Mouse (Mus musculus) C2C12 (cell line): ENCODE measurements at regions not wholly inside any gene's neighbourhood (a gene's known extent, or its start where the extent isn't known, plus 50 kb on each side); places are given as distances from the start of the nearest gene placed in this dataset.

ENCODE experiments used
- H3K27me3 ChIP-seq: one replicate; pipeline ENCODE4 v1.6.1; 2011; ENCODE audit not compliant: control insufficient read depth, insufficient read depth, insufficient read length
- H3K36me3 ChIP-seq: one replicate; pipeline ENCODE4 v1.6.1; 2011; ENCODE audit not compliant: control insufficient read depth, insufficient read depth
- H3K4me3 ChIP-seq: one replicate; pipeline ENCODE4 v1.5.1; 2011; ENCODE audit warnings: mild to moderate bottlenecking, control low read depth; ENCODE audit not compliant: poor library complexity, insufficient read depth, severe bottlenecking
- H3K79me2 ChIP-seq: one replicate; pipeline ENCODE4 v1.6.1; 2011; ENCODE audit not compliant: control insufficient read depth, insufficient read depth
- H3K79me3 ChIP-seq: one replicate; pipeline ENCODE4 v1.6.1; 2011; ENCODE audit warnings: low read depth, control low read depth
- H3ac ChIP-seq: one replicate; pipeline ENCODE3; 2011; ENCODE audit warnings: low read depth; ENCODE audit not compliant: control insufficient read depth, insufficient read length
- CEBPB ChIP-seq: IDR thresholded peaks from one replicate; pipeline ENCODE4 v1.6.1; 2011; ENCODE audit warnings: low read depth, mild to moderate bottlenecking, control low read depth, moderate library complexity
- CTCF ChIP-seq: IDR thresholded peaks from one replicate; pipeline ENCODE4 v1.5.1; 2011; ENCODE audit not compliant: control insufficient read depth, insufficient read depth, insufficient read length
- FOSL1 ChIP-seq: IDR thresholded peaks from one replicate; pipeline ENCODE4 v1.8.0; 2011; ENCODE audit warnings: mild to moderate bottlenecking, low read length; ENCODE audit not compliant: poor library complexity, insufficient read depth, severe bottlenecking
- MAX ChIP-seq: IDR thresholded peaks from one replicate; pipeline ENCODE4 v1.6.1; 2011; ENCODE audit warnings: mild to moderate bottlenecking, control low read depth
- MYOD1 ChIP-seq: IDR thresholded peaks from one replicate; pipeline ENCODE4 v1.6.1; 2011; ENCODE audit warnings: low read depth; ENCODE audit not compliant: control insufficient read depth, insufficient read length
- MYOG ChIP-seq: IDR thresholded peaks from one replicate; pipeline ENCODE4 v1.6.1; 2011; ENCODE audit not compliant: control insufficient read depth, insufficient read length; ENCODE audit errors: extremely low read depth
- USF1 ChIP-seq: IDR thresholded peaks from one replicate; pipeline ENCODE4 v1.6.1; 2011; ENCODE audit warnings: low read depth, mild to moderate bottlenecking, control low read depth, moderate library complexity

GRCm38 (mm10) chr12:94733179-94733578 is 958.8 kb upstream of the Flrt2 start:
- H3K79me2 ChIP-seq: no peaks in the 10 kb centered on the region
- H3K79me3 ChIP-seq: no peaks in the 10 kb centered on the region
- TF ChIP-seq USF1: no peak
- TF ChIP-seq MAX: no peak
- TF ChIP-seq MYOG: no peak
- H3K4me3 ChIP-seq: no peak overlapping the region
- no peaks in the 10 kb centered on the region for H3K27me3 ChIP-seq
- H3ac ChIP-seq: no peak overlapping the region
- no peaks in the 10 kb centered on the region for H3K36me3 ChIP-seq

- Histone ChIP-seq H3K36me3 (no peaks in the 10 kb centered on the region), H3K79me2 (no peaks in the 10 kb centered on the region), H3K27me3 (no peaks in the 10 kb centered on the region), H3K79me3 (no peaks in the 10 kb centered on the region), H3ac (no peak overlapping the region), H3K4me3 (no peak overlapping the region)
- TF ChIP-seq CEBPB (no peak), CTCF (no peak), FOSL1 (no peak), MYOG (no peak), USF1 (no peak), MYOD1 (no peak), MAX (no peak)
These were observed 954.8 kb upstream of the Flrt2 start for GRCm38 (mm10) chr12:94737263-94737662.

DNA sequence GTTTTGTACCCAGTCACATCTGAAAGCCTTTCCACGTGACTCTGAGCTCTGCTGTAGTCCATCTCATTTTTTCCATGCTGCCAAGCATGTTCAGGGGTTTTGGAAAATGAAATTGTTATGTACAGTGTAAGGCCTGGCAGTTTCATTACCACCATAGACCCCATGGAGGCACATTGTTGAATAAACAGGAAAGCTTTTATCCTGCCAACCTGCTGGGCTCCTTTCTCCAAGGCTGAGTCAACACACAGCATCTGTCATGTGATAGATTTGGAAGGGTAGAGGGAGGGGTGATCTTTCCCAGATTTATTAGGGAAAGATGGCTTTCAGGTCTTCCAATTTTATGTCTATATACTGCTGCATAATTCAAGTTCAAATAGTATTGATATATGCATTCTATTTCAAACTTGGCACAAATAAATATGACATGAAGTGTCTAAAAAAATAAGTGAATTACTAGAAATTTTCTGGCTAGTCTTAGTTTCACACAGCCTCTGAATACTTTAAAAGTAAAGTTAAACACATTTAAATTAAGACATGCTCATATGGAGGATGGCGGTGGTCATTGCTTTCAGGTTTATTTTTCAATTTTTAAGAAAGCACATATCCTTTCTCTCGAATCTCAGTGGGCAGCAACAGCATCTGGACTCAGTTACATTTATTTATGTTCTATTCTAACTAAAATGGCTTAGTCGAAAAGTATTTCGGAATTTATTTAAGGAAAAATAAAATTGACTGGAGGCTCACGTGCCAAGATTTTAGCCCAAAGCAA is 942.1 kb upstream of the Flrt2 start:
- Histone ChIP-seq H3K36me3 (no peaks in the 10 kb centered on the region), H3ac (no peak overlapping the region), H3K79me3 (no peaks in the 10 kb centered on the region), H3K79me2 (no peaks in the 10 kb centered on the region), H3K27me3 (no peaks in the 10 kb centered on the region), H3K4me3 (no peak overlapping the region)
- TF ChIP-seq FOSL1 (no peak), CEBPB (no peak), USF1 (no peak), MYOD1 (no peak), MYOG (no peak), CTCF (no peak), MAX (no peak)

GRCm38 (mm10) chr12:94755754-94756153 is 936.3 kb upstream of the Flrt2 start:
- TF ChIP-seq MYOD1 (no peak), USF1 (no peak), MYOG (no peak), FOSL1 (no peak), MAX (no peak), CEBPB (no peak), CTCF (no peak)
- H3K27me3 ChIP-seq: no peaks in the 10 kb centered on the region
- no peak overlapping the region for H3K4me3 ChIP-seq
- H3K36me3 ChIP-seq: no peaks in the 10 kb centered on the region
- H3K79me3 ChIP-seq: no peaks in the 10 kb centered on the region
- H3ac ChIP-seq: no peak overlapping the region
- H3K79me2 ChIP-seq: no peaks in the 10 kb centered on the region

DNA sequence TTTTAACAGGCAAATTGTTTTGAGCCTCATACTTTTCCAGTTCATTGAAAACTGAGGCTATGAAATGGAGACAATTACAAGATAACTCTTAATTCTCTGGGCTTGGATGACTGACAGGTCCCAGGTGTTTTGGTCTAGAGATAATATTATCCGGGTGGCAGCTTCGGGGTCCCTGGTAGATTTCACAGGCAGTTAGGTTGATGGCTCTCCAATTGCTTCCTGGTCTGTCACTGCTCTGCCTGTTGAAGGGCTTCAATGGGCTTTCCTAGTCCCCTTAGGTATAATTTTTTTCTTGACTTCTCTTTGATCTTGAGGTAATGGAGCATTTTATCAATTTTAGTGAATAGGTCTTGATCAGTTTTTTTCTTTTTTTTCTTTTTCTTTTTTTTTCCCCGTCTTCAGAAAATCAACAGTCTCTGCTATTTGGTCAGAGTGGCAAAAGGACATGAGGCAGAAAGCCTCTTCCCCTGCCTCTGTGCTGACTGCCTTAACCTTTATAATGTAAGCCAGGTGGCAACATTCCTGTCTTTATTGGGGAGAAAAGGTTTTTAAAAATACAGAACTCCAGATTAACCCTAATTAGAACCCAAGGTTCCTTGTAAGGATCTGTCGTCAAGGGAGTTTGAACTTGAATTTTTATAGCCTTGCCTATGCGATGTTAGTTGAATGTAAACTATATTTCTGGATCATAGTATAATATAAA is 896.0 kb upstream of the Flrt2 start:
- H3ac ChIP-seq: no peak overlapping the region
- no peaks in the 10 kb centered on the region for H3K79me3 ChIP-seq
- no peak overlapping the region for H3K4me3 ChIP-seq
- no peaks in the 10 kb centered on the region for H3K36me3 ChIP-seq
- TF ChIP-seq FOSL1: no peak
- no peak for TF ChIP-seq MAX
- no peak for TF ChIP-seq USF1
- no peak for TF ChIP-seq MYOG
- no peak for TF ChIP-seq CTCF
- TF ChIP-seq MYOD1: no peak
- no peak for TF ChIP-seq CEBPB
- no peaks in the 10 kb centered on the region for H3K27me3 ChIP-seq
- H3K79me2 ChIP-seq: no peaks in the 10 kb centered on the region
